Mouse (Mus musculus) kidney, embryonic 16.5 days (tissue): Measurements from ENCODE around the gene Cyp2ab1. TPM values are rescaled to one million over a fixed set of nuclear protein-coding genes. Genes with fewer than 3 reads are reported as not detected.

ENCODE experiments used
- ATAC-seq: fragments of 200-750 bp; cut with Nextera tagmentation; 2 replicates; pipeline ENCODE4 v1.8.0; 2017; ENCODE audit warnings: moderate TSS enrichment; ENCODE audit not compliant: low FRiP score, low TSS enrichment
- H3K27ac ChIP-seq: fragments of 300-500 bp; sonication (generic); 2 replicates; pipeline ENCODE4 v1.5.1; 2014; ENCODE audit warnings: low read length
- H3K27me3 ChIP-seq: fragments of 300-500 bp; sonication (generic); 2 replicates; pipeline ENCODE4 v1.6.1; 2014; ENCODE audit warnings: low read length, control low read depth, mixed read lengths; ENCODE audit not compliant: insufficient read depth
- H3K36me3 ChIP-seq: fragments of 300-500 bp; sonication (generic); 2 replicates; pipeline ENCODE4 v1.6.1; 2014; ENCODE audit warnings: low read length, control low read depth, mixed read lengths; ENCODE audit not compliant: insufficient read depth
- H3K4me1 ChIP-seq: fragments of 300-500 bp; sonication (generic); 2 replicates; pipeline ENCODE4 v1.6.1; 2014; ENCODE audit warnings: low read length, control low read depth, mixed read lengths; ENCODE audit not compliant: insufficient read depth
- H3K4me2 ChIP-seq: fragments of 300-500 bp; sonication (generic); replicated peaks from 2 replicates; pipeline ENCODE4 v1.6.1; 2014; ENCODE audit warnings: low read depth, low read length
- H3K4me3 ChIP-seq: fragments of 300-500 bp; sonication (generic); 2 replicates; pipeline ENCODE4 v1.5.1; 2014; ENCODE audit warnings: mild to moderate bottlenecking, low read length
- H3K9ac ChIP-seq: fragments of 300-500 bp; sonication (generic); replicated peaks from 2 replicates; pipeline ENCODE4 v1.6.1; 2014; ENCODE audit warnings: low read length
- H3K9me3 ChIP-seq: fragments of 300-500 bp; sonication (generic); 2 replicates; pipeline ENCODE4 v1.6.1; 2016; ENCODE audit warnings: low read length, control low read depth
- WGBS: fragments of 180-500 bp; shearing (Covaris S2); extraction: QIAGEN DNeasy Blood & Tissue Kit; methylation state at CpG from one replicate; pipeline ENCODE4 v1.1.7; 2014; 5-methylcytosine and 5-hydroxymethylcytosine counted together
- polyA plus RNA-seq: library from polyadenylated mRNA; unstranded; fragments of >200 nt; fragmentation: Nextera tagmentation; extraction: Ambion mirVana; gene quantifications from 2 replicates; pipeline ENCODE4 v1.2.1, GENCODE M21; 2015

Gene Cyp2ab1
- polyA plus RNA-seq, 1 experiment from 2014 or later, result not detected

- ATAC-seq, result no peak
- 98% methylated on average over 3 of the region's 3 CpGs for WGBS
- H3K9ac ChIP-seq, result no peak overlapping the region
- no peaks in the 10 kb centered on the region for H3K27me3 ChIP-seq
- no peak overlapping the region for H3K4me2 ChIP-seq
- H3K9me3 ChIP-seq, result no peaks in the 10 kb centered on the region
- peaks cover 31% of the 10 kb centered on the region for H3K36me3 ChIP-seq
- no peaks in the 10 kb centered on the region for H3K4me1 ChIP-seq
- H3K27ac ChIP-seq, result no peak overlapping the region
- no peak overlapping the region for H3K4me3 ChIP-seq
Measured at GRCm38 (mm10) chr16:20338616-20339015, 13.4 kb upstream of the Cyp2ab1 start.

- Histone ChIP-seq H3K4me2 (no peak overlapping the region), H3K4me3 (no peak overlapping the region), H3K36me3 (peaks cover 39% of the 10 kb centered on the region), H3K27me3 (no peaks in the 10 kb centered on the region), H3K4me1 (no peaks in the 10 kb centered on the region), H3K9ac (no peak overlapping the region), H3K27ac (no peak overlapping the region), H3K9me3 (no peaks in the 10 kb centered on the region)
- no peak for ATAC-seq
- 95% methylated on average over 8 of the region's 8 CpGs for WGBS
Measured at GRCm38 (mm10) chr16:20334918-20335317, 9.7 kb upstream of the Cyp2ab1 start.

- Histone ChIP-seq H3K27me3 (no peaks in the 10 kb centered on the region), H3K9ac (no peak overlapping the region), H3K9me3 (no peaks in the 10 kb centered on the region), H3K4me2 (no peak overlapping the region), H3K36me3 (peaks cover 12% of the 10 kb centered on the region), H3K27ac (no peak overlapping the region), H3K4me1 (no peaks in the 10 kb centered on the region), H3K4me3 (no peak overlapping the region)
- no peak for ATAC-seq
- WGBS, result 86% methylated on average over 5 of the region's 5 CpGs
Measured at GRCm38 (mm10) chr16:20328306-20328705, 3.1 kb upstream of the Cyp2ab1 start.

GRCm38 (mm10) chr16:20323907-20324306 is 1.3 kb downstream of the Cyp2ab1 start:
- H3K4me2 ChIP-seq, result no peak overlapping the region
- no peaks in the 10 kb centered on the region for H3K36me3 ChIP-seq
- no peak overlapping the region for H3K9ac ChIP-seq
- H3K4me1 ChIP-seq, result no peaks in the 10 kb centered on the region
- ATAC-seq, result no peak
- H3K9me3 ChIP-seq, result no peaks in the 10 kb centered on the region
- no peaks in the 10 kb centered on the region for H3K27me3 ChIP-seq
- WGBS, result 71% methylated on average over 5 of the region's 5 CpGs
- H3K27ac ChIP-seq, result no peak overlapping the region
- no peak overlapping the region for H3K4me3 ChIP-seq

- 81% methylated on average over 4 of the region's 4 CpGs for WGBS
- no peaks in the 10 kb centered on the region for H3K4me1 ChIP-seq
- H3K27ac ChIP-seq, result no peak overlapping the region
- no peaks in the 10 kb centered on the region for H3K9me3 ChIP-seq
- no peak overlapping the region for H3K4me2 ChIP-seq
- no peak for ATAC-seq
- no peaks in the 10 kb centered on the region for H3K27me3 ChIP-seq
- H3K9ac ChIP-seq, result no peak overlapping the region
- H3K36me3 ChIP-seq, result no peaks in the 10 kb centered on the region
- H3K4me3 ChIP-seq, result no peak overlapping the region
Measured at GRCm38 (mm10) chr16:20322274-20322673, 2.9 kb downstream of the Cyp2ab1 start.

GRCm38 (mm10) chr16:20316770-20317169 is 8.4 kb downstream of the Cyp2ab1 start:
- Histone ChIP-seq H3K36me3 (no peaks in the 10 kb centered on the region), H3K9ac (no peak overlapping the region), H3K4me3 (no peak overlapping the region), H3K27ac (no peak overlapping the region), H3K9me3 (no peaks in the 10 kb centered on the region), H3K27me3 (no peaks in the 10 kb centered on the region), H3K4me1 (no peaks in the 10 kb centered on the region), H3K4me2 (no peak overlapping the region)
- ATAC-seq, result no peak
- WGBS, result 83% methylated on average over 6 of the region's 6 CpGs

GRCm38 (mm10) chr16:20315266-20315665 is 9.9 kb downstream of the Cyp2ab1 start:
- WGBS, result 83% methylated on average over 4 of the region's 4 CpGs

GRCm38 (mm10) chr16:20312272-20312671 is 12.9 kb downstream of the Cyp2ab1 start:
- Histone ChIP-seq H3K27me3 (no peaks in the 10 kb centered on the region), H3K4me3 (no peak overlapping the region), H3K9me3 (no peaks in the 10 kb centered on the region), H3K4me2 (no peak overlapping the region), H3K36me3 (no peaks in the 10 kb centered on the region), H3K4me1 (no peaks in the 10 kb centered on the region), H3K27ac (no peak overlapping the region), H3K9ac (no peak overlapping the region)
- ATAC-seq, result no peak
- WGBS, result 63% methylated on average over 14 of the region's 14 CpGs

More at GRCm38 (mm10) chr16:20315266-20315665, 9.9 kb downstream of the Cyp2ab1 start:
- H3K9ac ChIP-seq, result no peak overlapping the region
- no peaks in the 10 kb centered on the region for H3K9me3 ChIP-seq
- no peaks in the 10 kb centered on the region for H3K36me3 ChIP-seq
- H3K27ac ChIP-seq, result no peak overlapping the region
- H3K4me1 ChIP-seq, result no peaks in the 10 kb centered on the region
- no peak for ATAC-seq
- no peak overlapping the region for H3K4me2 ChIP-seq
- no peaks in the 10 kb centered on the region for H3K27me3 ChIP-seq
- no peak overlapping the region for H3K4me3 ChIP-seq

GRCm38 (mm10) chr16:20301770-20302649 is 23.2 kb downstream of the Cyp2ab1 start, which contains the start of gene Parl:
Gene Parl, minus strand, starts transcription at chr16:20302387.
- WGBS, result under 1% methylated on average over 52 of the region's 52 CpGs
- H3K4me1 ChIP-seq, result peaks cover 15% of the 10 kb centered on the region
- peaks cover 3% of the 10 kb centered on the region; the same call in 1 of the 2 replicates for H3K36me3 ChIP-seq
- ATAC-seq, result peak; percentile 88
- peak within 1 kb of the TSS; percentile 91 for H3K4me3 ChIP-seq
- peak within 1 kb of the TSS; percentile 74 for H3K27ac ChIP-seq
- peak within 1 kb of the TSS; percentile 82 for H3K9ac ChIP-seq
- H3K4me2 ChIP-seq, result peak within 1 kb of the TSS; percentile 83
- no peaks in the 10 kb centered on the region for H3K9me3 ChIP-seq
- H3K27me3 ChIP-seq, result no peaks in the 10 kb centered on the region

GRCm38 (mm10) chr16:20300076-20300475 is 25.1 kb downstream of the Cyp2ab1 start:
- H3K9ac ChIP-seq, result no peak overlapping the region
- 88% methylated on average over 2 of the region's 2 CpGs for WGBS
- no peak overlapping the region for H3K4me3 ChIP-seq
- H3K4me1 ChIP-seq, result peaks cover 15% of the 10 kb centered on the region
- H3K9me3 ChIP-seq, result no peaks in the 10 kb centered on the region
- no peak overlapping the region for H3K27ac ChIP-seq
- ATAC-seq, result no peak
- peaks cover 16% of the 10 kb centered on the region for H3K36me3 ChIP-seq
- H3K27me3 ChIP-seq, result no peaks in the 10 kb centered on the region
- no peak overlapping the region for H3K4me2 ChIP-seq
